Mouse (Mus musculus) heart, postnatal 0 days (tissue): ENCODE data around the gene Gm44511. TPM values are rescaled to one million over a fixed set of nuclear protein-coding genes. Genes with fewer than 3 reads are reported as not detected.

Source experiments
- ATAC-seq: fragments of 200-750 bp; cut with Nextera tagmentation; 2 replicates; pipeline ENCODE4 v1.8.0; 2017; ENCODE audit warnings: low read depth, moderate number of reproducible peaks, moderate library complexity; ENCODE audit not compliant: insufficient read depth
- DNase-seq: peaks from one replicate; pipeline ENCODE4 v3.0.0-alpha.2; 2016; ENCODE audit warnings: low spot score
- H3K27ac ChIP-seq: fragments of 300-500 bp; sonication (generic); 2 replicates; pipeline ENCODE4 v1.5.1; 2014; ENCODE audit warnings: low read depth, mild to moderate bottlenecking
- H3K27me3 ChIP-seq: fragments of 300-500 bp; sonication (generic); 2 replicates; pipeline ENCODE4 v1.6.1; 2014; ENCODE audit warnings: low read length, mixed read lengths; ENCODE audit not compliant: control insufficient read depth, insufficient read depth
- H3K36me3 ChIP-seq: fragments of 300-500 bp; sonication (generic); replicated peaks from 2 replicates; pipeline ENCODE4 v1.6.1; 2014; ENCODE audit warnings: low read length, mixed read lengths; ENCODE audit not compliant: control insufficient read depth, insufficient read depth
- H3K4me1 ChIP-seq: fragments of 300-500 bp; sonication (generic); 2 replicates; pipeline ENCODE4 v1.6.1; 2014; ENCODE audit warnings: antibody characterized with exemption; ENCODE audit not compliant: control insufficient read depth, insufficient read depth
- H3K4me2 ChIP-seq: fragments of 300-500 bp; sonication (generic); 2 replicates; pipeline ENCODE4 v1.6.1; 2014; ENCODE audit warnings: low read depth, mild to moderate bottlenecking, low read length, moderate library complexity
- H3K4me3 ChIP-seq: fragments of 300-500 bp; sonication (generic); 2 replicates; pipeline ENCODE4 v1.5.1; 2014; ENCODE audit warnings: low read depth, low read length
- H3K9ac ChIP-seq: fragments of 300-500 bp; sonication (generic); replicated peaks from 2 replicates; pipeline ENCODE4 v1.6.1; 2014; ENCODE audit warnings: low read depth, low read length, mixed read lengths
- H3K9me3 ChIP-seq: fragments of 300-500 bp; sonication (generic); replicated peaks from 2 replicates; pipeline ENCODE4 v1.6.1; 2016; ENCODE audit warnings: low read length; ENCODE audit not compliant: control insufficient read depth
- CTCF ChIP-seq: IDR thresholded peaks from 2 replicates; pipeline ENCODE4 v1.5.1; 2016; ENCODE audit warnings: antibody characterized with exemption, control low read depth, low read depth
- EP300 ChIP-seq: IDR thresholded peaks from 2 replicates; pipeline ENCODE4 v1.6.1; 2016; ENCODE audit warnings: antibody characterized with exemption, low read depth
- WGBS: fragments of 180-500 bp; shearing (Covaris S2); extraction: QIAGEN DNeasy Blood & Tissue Kit; methylation state at CpG from one replicate; pipeline ENCODE4 v1.1.7; 2014; 5-methylcytosine and 5-hydroxymethylcytosine counted together
- polyA plus RNA-seq: library from polyadenylated mRNA; unstranded; fragments of >200 nt; fragmentation: Nextera tagmentation; extraction: Ambion mirVana; gene quantifications from 2 replicates; pipeline ENCODE4 v1.2.1, GENCODE M21; 2015
- total RNA-seq: library from RNA; depleted of rRNA; stranded (reverse); fragments of >200 nt; gene quantifications from 2 replicates; pipeline ENCODE4 v1.2.3, GENCODE M21; 2014; ENCODE audit warnings: low replicate concordance

Gm44511 gene
- total and polyA plus RNA-seq, 2 experiments from 2014 or later, result not detected

DNA sequence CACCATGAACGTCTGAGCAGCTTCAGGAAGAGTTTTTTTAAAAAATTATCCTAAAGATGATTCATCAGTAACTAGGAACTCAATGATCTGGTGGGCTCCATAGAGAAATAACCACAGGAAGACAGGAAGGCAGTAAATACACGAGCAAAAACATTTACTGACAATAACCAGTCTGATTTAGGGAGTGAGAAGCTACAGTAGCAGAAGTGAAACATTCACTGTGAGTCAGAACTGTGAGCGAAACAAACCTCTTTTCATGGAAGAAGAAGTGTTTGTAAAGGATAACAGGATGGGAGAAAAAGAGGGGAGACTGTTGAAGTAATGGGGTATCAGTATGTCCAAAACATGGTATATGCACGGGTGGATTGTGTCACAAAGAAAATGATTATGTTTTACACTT is 3.7 kb upstream of the Gm44511 start:
- no peaks in the 10 kb centered on the region for H3K9me3 ChIP-seq
- ATAC-seq, result no peak
- DNase-seq, result no peak
- H3K4me1 ChIP-seq, result no peaks in the 10 kb centered on the region
- WGBS, result 55% methylated on average over 4 of the region's 4 CpGs
- no peak overlapping the region for H3K9ac ChIP-seq
- H3K4me2 ChIP-seq, result no peak overlapping the region
- H3K27ac ChIP-seq, result no peak overlapping the region
- no peaks in the 10 kb centered on the region for H3K36me3 ChIP-seq
- H3K27me3 ChIP-seq, result no peaks in the 10 kb centered on the region
- TF ChIP-seq CTCF (no peak), EP300 (no peak)
- H3K4me3 ChIP-seq, result no peak overlapping the region

GRCm38 (mm10) chr6:128826781-128827180 is 666 bp upstream of the Gm44511 start:
- TF ChIP-seq CTCF, result no peak
- no peak for TF ChIP-seq EP300
- no peaks in the 10 kb centered on the region for H3K9me3 ChIP-seq

DNA sequence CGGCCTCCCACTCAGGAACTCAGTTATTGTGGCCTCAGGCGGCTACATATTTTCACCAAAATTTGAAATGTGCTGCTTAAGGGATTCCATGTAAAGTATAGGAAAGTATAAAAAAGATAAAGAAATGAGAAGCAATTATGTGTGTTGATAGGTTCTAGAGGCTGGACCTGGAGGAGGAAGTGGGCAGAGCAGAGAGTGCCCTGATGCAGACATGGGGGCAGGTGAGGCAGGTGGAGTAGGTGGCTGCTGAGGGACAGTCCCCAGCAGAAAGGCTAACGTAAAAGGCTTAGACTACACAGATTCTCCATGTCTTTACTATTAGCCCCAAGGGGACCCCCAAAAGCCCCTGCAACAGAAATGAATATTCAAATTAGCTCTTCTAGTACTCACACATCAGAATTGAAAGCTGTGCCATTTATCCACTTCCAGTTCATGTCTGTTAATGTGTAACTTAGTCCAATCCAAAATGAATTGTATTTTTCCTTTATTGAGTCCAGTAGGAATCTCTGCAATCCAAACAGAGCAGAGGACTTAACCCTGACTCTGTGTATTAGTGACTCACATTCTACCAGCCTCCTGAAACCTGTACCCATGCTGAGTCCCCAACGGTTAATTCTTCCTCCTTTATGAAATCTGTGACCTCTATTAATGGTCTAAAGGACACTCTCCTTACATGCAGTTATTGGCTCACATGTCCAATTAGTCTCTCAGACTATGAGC is 7.9 kb downstream of the Gm44511 start:
- H3K9ac ChIP-seq, result no peak overlapping the region

More at GRCm38 (mm10) chr6:128826781-128827180, 666 bp upstream of the Gm44511 start:
- Histone ChIP-seq H3K4me1 (no peaks in the 10 kb centered on the region), H3K36me3 (no peaks in the 10 kb centered on the region), H3K27ac (no peak overlapping the region), H3K9ac (no peak overlapping the region), H3K4me2 (no peak overlapping the region), H3K27me3 (no peaks in the 10 kb centered on the region), H3K4me3 (no peak overlapping the region)
- WGBS, result 74% methylated on average over 3 of the region's 3 CpGs
- ATAC-seq (no peak), DNase-seq (no peak)

GRCm38 (mm10) chr6:128808532-128808931 is 17.6 kb downstream of the Gm44511 start:
- DNase-seq, result no peak

More for the DNA sequence above, 7.9 kb downstream of the Gm44511 start:
- Histone ChIP-seq H3K4me2 (no peak overlapping the region), H3K36me3 (no peaks in the 10 kb centered on the region), H3K4me1 (no peaks in the 10 kb centered on the region), H3K9me3 (no peaks in the 10 kb centered on the region), H3K27me3 (no peaks in the 10 kb centered on the region), H3K4me3 (no peak overlapping the region), H3K27ac (no peak overlapping the region)
- DNase-seq (no peak), ATAC-seq (no peak)
- WGBS, result 76% methylated on average over 4 of the region's 4 CpGs
- TF ChIP-seq CTCF, result no peak
- no peak for TF ChIP-seq EP300

GRCm38 (mm10) chr6:128807021-128807420 is 19.1 kb downstream of the Gm44511 start:
- peak; percentile 5; the same call in 1 of the 2 replicates for TF ChIP-seq CTCF
- no peak for TF ChIP-seq EP300
- Histone ChIP-seq H3K9ac (no peak overlapping the region), H3K27ac (no peak overlapping the region), H3K4me1 (no peaks in the 10 kb centered on the region), H3K36me3 (no peaks in the 10 kb centered on the region), H3K27me3 (no peaks in the 10 kb centered on the region), H3K4me3 (no peak overlapping the region), H3K9me3 (no peaks in the 10 kb centered on the region), H3K4me2 (no peak overlapping the region)
- DNase-seq, result no peak
- no peak for ATAC-seq
- WGBS, result 70% methylated on average over 3 of the region's 3 CpGs

More at GRCm38 (mm10) chr6:128808532-128808931, 17.6 kb downstream of the Gm44511 start:
- Histone ChIP-seq H3K9ac (no peak overlapping the region), H3K9me3 (no peaks in the 10 kb centered on the region), H3K4me2 (no peak overlapping the region), H3K4me1 (no peaks in the 10 kb centered on the region), H3K27ac (no peak overlapping the region), H3K4me3 (no peak overlapping the region), H3K36me3 (no peaks in the 10 kb centered on the region), H3K27me3 (no peaks in the 10 kb centered on the region)
- 79% methylated on average over 5 of the region's 5 CpGs for WGBS
- TF ChIP-seq CTCF (peak; percentile 36), EP300 (no peak)
- no peak for ATAC-seq
